Mouse (Mus musculus): ENCODE results near the gene Gm3285.

DNA sequence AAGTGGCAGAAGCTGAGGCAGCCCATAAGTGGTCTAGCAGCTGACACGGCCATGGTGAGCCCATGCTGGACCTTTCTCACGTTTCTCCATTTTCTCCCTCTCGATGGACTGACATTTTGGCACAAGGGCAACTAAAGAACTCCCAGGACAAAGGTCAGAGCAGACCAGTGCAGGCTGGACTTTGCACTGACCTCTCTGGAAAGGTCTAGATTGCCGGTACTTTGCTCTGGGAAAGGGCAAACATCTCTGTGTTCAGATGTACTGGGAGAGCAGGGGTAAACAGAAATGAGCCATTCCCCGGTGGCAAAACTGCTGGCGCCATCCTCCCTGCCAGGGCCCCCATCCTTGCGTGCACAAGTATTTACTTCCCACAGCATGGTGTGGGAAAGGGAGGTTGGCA lies 38.4 kb downstream of the Gm3285 start:
- TF ChIP-seq EP300 (IDR thresholded peaks at IDR 0.05; ENCODE audit: low read length), result no peak
- no peak for TF ChIP-seq GABPA (IDR thresholded peaks at IDR 0.05; ENCODE audit: insufficient replicate concordance, low read depth, low read length)
- TF ChIP-seq POLR2AphosphoS2 (IDR thresholded peaks at IDR 0.05; ENCODE audit: low read depth, low read length), result no peak
- TF ChIP-seq ZNF384 (IDR thresholded peaks at IDR 0.05; ENCODE audit: low read depth, low read length), result no peak
- no peak for TF ChIP-seq NRF1 (IDR thresholded peaks at IDR 0.05; ENCODE audit: low read depth, low read length)
- no peak for TF ChIP-seq MEF2A (IDR thresholded peaks at IDR 0.05; ENCODE audit: borderline replicate concordance, low read depth, low read length)
- no peak for TF ChIP-seq CTCF (conservative IDR thresholded peaks at IDR 0.05 in 1 of 2, IDR thresholded peaks at IDR 0.05 in 1 of 2; ENCODE audit: low read depth in 2 of 2, low read length in 2 of 2)
- no peak for TF ChIP-seq MAFK (IDR thresholded peaks at IDR 0.05; ENCODE audit: insufficient replicate concordance, low read length)
- no peak for TF ChIP-seq SIN3A (IDR thresholded peaks at IDR 0.05; ENCODE audit: low read length)
- no peak for TF ChIP-seq CHD2 (IDR thresholded peaks at IDR 0.05; ENCODE audit: low read length)
- TF ChIP-seq CHD1 (IDR thresholded peaks at IDR 0.05; ENCODE audit: low read depth, low read length), result no peak
